Mouse (Mus musculus) ovary, postnatal 10 days (tissue): ENCODE data around the gene Cpsf6.

Source experiments
- DNase-seq: peaks from one replicate; pipeline ENCODE4 v3.0.0; 2022; ENCODE audit warnings: low spot score

Gene Cpsf6

DNA sequence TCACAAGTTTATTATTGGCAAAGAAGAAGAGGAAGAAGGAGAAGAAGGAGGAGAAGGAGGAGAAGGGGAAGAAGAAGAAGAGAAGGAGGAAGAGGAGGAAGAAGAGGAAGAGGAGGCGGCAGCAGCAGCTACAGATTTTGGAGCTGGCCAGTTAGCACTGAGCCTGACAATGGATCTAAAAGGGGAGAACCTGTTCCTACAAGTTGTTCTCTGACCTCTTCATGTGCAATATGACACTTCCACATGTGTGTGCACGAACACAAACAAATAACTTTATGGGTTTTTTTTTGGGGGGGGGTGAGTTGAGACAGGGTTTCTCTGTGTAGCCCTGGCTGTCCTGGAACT is 5.2 kb upstream of the Cpsf6 start:
- DNase-seq = no peak

DNA sequence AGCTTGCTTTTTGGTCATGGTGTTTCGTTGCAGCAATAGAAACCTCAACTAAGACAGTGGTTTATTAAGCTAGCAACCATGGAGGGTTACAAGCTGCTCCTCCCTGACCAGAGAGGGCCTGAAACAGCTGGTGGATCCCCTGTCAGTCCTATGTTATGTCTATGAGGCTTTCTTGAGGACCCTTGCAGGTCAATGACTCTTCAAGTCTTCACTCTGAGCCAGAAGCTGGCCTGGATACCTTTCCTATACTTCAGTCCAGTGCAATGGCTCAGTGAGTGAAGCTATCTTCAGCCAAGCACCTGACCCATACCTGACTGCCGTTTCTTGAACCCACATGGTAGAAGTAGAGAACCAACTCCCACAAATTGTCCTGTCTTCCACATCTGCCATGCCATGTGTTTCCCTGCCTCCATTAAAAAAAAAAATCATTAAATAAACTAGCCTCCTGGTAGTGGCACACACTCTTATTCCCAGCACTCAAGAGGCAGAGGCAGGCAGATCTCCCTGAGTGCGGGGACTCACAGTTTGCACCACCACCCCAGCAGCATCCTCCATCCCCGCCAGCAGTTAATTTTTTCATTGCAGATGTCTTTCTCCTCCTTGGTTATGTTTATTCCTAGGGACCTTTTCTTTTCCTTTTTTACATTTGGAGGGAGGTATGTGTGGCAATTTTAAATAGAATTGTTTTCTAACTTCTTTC is 4.7 kb upstream of the Cpsf6 start:
- no peak for DNase-seq

DNA sequence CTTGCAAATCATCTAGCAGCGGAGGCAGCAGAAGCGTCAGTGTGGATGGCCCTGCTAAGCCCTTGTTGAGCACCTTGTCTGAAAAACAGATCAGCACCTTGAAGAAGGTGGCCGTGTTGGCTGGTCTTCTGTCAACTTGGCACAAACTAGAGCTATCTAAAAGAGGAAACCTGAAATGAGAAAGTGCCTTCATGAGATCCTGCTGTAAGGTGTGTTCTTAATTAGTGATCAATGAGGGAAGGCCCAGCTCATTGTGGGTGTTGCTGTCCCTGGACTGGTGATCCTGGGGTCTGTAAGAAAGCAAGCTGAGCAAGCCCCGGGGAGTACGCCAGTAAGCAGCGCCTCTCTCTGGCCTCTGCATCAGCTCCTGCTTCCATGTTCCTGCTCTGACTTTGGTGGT is 4.1 kb upstream of the Cpsf6 start:
- no peak for DNase-seq

GRCm38 (mm10) chr10:117382996-117383550 is 3.3 kb upstream of the Cpsf6 start:
- no peak for DNase-seq

DNA sequence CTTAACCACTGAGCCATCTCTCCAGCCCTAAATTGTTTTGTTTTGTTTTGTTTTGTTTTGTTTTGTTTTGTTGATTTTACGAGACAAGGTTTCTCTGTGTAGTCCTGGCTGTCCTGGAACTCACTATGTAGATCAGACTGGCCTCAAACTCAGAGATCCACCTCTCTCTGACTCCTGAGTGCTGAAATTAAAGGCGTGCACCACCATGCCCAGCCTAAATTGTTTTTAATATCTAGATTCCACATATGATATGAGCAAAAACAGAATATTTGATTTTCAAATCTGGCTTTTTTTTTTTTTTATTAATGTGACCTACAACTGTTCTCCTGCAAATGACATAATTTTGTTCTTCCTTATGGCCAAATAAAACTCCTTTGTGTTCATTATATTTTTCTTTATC is 2.3 kb upstream of the Cpsf6 start:
- DNase-seq = no peak

- no peak for DNase-seq
These were observed 1.1 kb upstream of the Cpsf6 start for GRCm38 (mm10) chr10:117380721-117381570.

DNA sequence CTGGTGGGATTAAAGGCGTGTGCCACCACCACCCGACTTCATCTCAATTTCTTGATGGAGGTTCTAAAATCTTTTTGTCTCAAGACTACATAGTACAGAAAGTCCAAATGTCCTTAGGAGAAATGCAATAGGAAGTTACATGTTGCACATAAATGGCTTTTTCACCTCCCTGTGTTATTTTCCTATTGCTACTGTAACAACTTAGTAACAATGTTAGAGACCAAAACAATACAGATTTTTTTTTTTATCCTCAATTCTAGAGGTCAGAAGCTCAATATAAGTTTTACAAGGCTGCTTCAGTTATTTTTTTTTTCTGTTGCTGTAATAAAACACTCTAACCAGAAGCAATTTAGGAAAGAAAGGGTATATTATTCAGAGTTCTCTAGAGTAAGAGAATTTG is 374 bp downstream of the Cpsf6 start:
- DNase-seq = no peak

DNA sequence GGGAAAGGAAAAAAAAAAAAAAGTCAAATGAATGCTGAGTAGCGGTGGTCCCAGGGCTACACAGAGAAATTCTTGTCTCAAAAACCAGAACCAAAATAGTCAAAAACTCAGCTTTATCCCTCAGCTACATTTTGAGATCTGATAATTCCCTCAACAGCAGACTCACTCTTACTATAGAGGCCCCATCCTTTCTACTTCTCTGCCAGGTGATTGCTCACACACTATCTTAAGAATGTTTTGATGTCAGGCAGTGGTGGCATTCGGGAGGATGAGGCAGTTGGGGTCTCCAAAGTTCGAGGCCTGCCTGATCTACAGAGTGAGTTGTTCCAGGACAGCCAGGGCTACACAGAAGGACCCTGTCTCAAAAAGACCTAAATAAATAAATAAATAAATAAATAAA is 1.2 kb downstream of the Cpsf6 start:
- no peak for DNase-seq

DNA sequence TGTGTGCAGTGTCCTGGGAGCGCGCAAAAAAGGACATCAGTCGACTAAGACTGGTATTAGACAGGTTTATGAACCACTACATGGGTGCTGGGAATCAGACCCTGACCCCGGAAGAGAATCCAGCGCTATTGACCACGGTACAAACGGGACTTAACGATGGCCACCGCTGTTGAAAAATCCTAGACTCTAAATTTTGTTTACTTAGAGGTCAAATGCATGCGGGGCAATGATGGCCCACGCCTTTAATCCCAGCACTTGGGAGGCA is 1.6 kb downstream of the Cpsf6 start:
- no peak for DNase-seq

GRCm38 (mm10) chr10:117377431-117378290 is 2.2 kb downstream of the Cpsf6 start:
- DNase-seq = no peak

GRCm38 (mm10) chr10:117376580-117377189 is 3.1 kb downstream of the Cpsf6 start:
- peak; percentile 85 for DNase-seq

- peak; percentile 45 for DNase-seq
These were observed 3.8 kb downstream of the Cpsf6 start for GRCm38 (mm10) chr10:117375841-117376579.

DNA sequence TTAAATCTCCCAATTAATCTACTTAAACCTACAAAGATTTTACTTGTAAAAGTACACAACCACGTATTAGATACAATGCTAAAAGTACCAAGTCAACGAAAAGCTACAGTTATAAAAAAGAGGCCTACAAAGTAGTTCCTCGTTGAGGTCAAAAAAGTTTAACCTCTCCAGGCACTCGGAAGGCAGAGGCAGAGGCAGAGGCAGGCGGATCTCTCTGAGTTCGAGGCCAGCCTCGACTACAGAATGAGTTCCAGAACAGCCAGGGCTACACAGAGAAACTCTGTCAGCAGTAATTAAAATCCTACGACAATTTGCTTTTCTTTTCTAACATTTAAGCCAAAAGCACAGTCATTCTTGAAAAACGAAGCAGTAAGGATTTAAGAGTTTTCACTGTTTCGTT is 4.7 kb downstream of the Cpsf6 start:
- no peak for DNase-seq

GRCm38 (mm10) chr10:117363106-117363505 is 16.7 kb downstream of the Cpsf6 start:
- no peak for DNase-seq

GRCm38 (mm10) chr10:117358891-117359290 is 20.9 kb downstream of the Cpsf6 start:
- no peak for DNase-seq

GRCm38 (mm10) chr10:117343000-117343399 is 36.8 kb downstream of the Cpsf6 start:
- DNase-seq = no peak

GRCm38 (mm10) chr10:117342406-117342805 is 37.4 kb downstream of the Cpsf6 start:
- no peak for DNase-seq

DNA sequence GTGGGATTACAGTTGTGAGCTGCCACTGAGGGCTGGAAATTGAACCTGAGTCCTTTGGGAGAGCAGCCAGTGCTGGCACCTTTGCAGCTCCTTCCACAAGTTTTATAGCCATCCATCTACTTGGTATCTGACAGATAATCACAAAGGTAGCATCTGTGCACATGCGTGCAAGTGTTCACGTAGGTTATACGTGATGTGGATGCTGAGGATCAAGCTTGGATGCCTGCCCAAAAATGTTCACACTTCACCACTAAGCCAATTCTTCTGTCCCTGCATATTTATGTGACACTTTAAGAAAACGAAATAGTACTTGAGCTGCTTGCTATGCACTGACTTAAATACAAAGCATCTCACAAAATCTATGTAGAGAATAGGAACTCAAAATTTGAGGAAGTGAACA is 38.8 kb downstream of the Cpsf6 start:
- no peak for DNase-seq

DNA sequence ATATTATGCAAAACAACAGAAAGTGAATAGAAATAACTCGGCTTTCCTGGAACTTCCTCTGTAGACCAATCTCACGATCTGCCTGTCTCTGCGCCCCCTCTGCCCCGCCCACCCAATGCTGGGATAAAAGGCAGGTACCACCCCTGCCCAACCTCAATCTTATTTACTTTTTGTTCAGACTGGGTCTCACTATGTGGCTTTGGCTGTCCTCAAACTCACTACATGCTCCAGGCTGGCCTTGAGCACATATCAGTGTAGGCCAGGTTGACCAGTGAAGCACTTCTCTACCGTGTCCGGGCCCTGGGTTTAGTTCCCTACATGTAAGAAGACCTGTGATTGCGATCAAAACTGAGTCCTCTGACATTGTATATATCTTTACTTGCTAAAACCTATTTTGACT is 40.6 kb downstream of the Cpsf6 start:
- DNase-seq = no peak

DNA sequence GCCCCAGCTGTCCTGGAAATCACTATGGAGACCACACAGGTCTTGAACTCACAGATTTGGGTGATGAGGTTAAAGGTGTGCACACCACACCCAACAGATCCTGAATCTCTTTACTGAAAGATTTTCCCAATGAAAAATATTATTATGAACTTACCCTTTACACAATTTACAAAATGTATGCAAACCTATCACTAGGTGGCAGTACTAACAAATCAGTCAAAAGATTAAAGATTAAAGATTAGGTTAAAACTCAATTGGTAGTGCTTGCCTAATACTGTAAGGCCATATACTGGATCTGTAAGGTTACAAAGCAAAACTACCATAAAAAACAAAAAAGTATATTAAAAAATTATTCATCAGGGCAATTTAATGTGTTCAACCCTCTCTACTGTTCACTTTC is 41.9 kb downstream of the Cpsf6 start:
- DNase-seq = no peak

DNA sequence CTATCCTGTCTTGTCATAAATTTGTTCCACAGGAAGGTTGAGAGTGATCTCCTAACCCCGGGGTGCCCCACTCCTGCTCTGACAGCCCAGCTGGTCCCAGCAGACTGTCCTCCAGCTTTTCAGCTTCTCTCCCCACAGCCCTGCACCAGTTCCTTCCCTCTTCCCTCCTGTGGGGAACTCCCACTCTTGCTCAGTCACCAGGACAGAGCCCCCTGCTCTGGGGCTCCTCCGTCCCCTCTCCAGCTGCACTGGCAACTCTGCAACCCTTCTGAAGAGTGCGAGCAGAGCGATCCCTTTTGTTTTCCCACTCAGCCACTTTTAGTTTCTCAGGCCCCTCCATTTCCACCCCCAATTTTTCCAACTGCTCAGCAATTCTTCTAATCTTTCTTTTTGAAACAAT is 44.2 kb downstream of the Cpsf6 start:
- DNase-seq = no peak

- no peak for DNase-seq
These were observed 49.3 kb downstream of the Cpsf6 start for GRCm38 (mm10) chr10:117330521-117330920.
